Mouse (Mus musculus) MEL (cell line): ENCODE measurements around the gene Ccna1. TPM values are rescaled to one million over a fixed set of nuclear protein-coding genes. Genes with fewer than 3 reads are reported as not detected.
A peak's percentile ranks its signal among the peaks of the same experiment; 100 is the strongest.

Experiments
- DNase-seq: peaks from one replicate; pipeline ENCODE4 v3.0.0; 2011; ENCODE audit warnings: low read depth, low spot score
- H3K27ac ChIP-seq: 2 replicates; pipeline ENCODE4 v1.5.1; 2012; ENCODE audit warnings: low read depth, mild to moderate bottlenecking, control low read depth, low read length, moderate library complexity; ENCODE audit not compliant: control insufficient read depth
- H3K27me3 ChIP-seq, 2 experiments: fragments of 150-350 bp in 1 of 2; sonication (generic) in 1 of 2; 2 replicates each; pipeline ENCODE4 v1.6.1; 2012; ENCODE audit warnings: low read length in 2 of 2, mild to moderate bottlenecking in 2 of 2, improper control_type of control experiment in 1 of 2, moderate library complexity in 1 of 2; ENCODE audit not compliant: insufficient read depth in 2 of 2, control insufficient read depth in 1 of 2
- H3K36me3 ChIP-seq, 2 experiments: 2 replicates each; pipeline ENCODE4 v1.6.1; 2012 to 2014; ENCODE audit warnings: low read length in 2 of 2, improper control_type of control experiment in 1 of 2, inconsistent platforms in 1 of 2, mild to moderate bottlenecking in 1 of 2; ENCODE audit not compliant: insufficient read depth in 2 of 2, control insufficient read depth in 1 of 2
- H3K4me1 ChIP-seq, 2 experiments: fragments of 150-350 bp in 1 of 2; sonication (generic) in 1 of 2; 2 replicates each; pipeline ENCODE4 v1.6.1; 2012; ENCODE audit warnings: low read length in 2 of 2, improper control_type of control experiment in 1 of 2, mild to moderate bottlenecking in 1 of 2; ENCODE audit not compliant: insufficient read depth in 2 of 2, control insufficient read depth in 1 of 2
- H3K4me3 ChIP-seq, 2 experiments: fragments of 150-350 bp in 1 of 2; sonication (generic) in 1 of 2; 2 replicates each; pipeline ENCODE4 v1.5.1; 2012; ENCODE audit warnings: low read depth in 2 of 2, low read length in 2 of 2, mild to moderate bottlenecking in 2 of 2, moderate library complexity in 2 of 2, control low read depth in 1 of 2, improper control_type of control experiment in 1 of 2; ENCODE audit not compliant: control insufficient read depth in 1 of 2, insufficient read depth in 1 of 2
- H3K79me2 ChIP-seq: 2 replicates; pipeline ENCODE4 v1.6.1; 2012; ENCODE audit warnings: mild to moderate bottlenecking, low read length, moderate library complexity; ENCODE audit not compliant: control insufficient read depth, poor library complexity, insufficient read depth
- H3K9ac ChIP-seq: 2 replicates; pipeline ENCODE4 v1.6.1; 2012; ENCODE audit warnings: low read depth, mild to moderate bottlenecking, control low read depth, low read length, moderate library complexity; ENCODE audit not compliant: control insufficient read depth, poor library complexity, severe bottlenecking
- H3K9me3 ChIP-seq: fragments of 150-350 bp; sonication (generic); replicated peaks from 2 replicates; pipeline ENCODE4 v1.6.1; 2012; ENCODE audit warnings: mild to moderate bottlenecking, low read length, improper control_type of control experiment, moderate library complexity; ENCODE audit not compliant: insufficient read depth
- CTCF ChIP-seq, 3 experiments: IDR thresholded peaks in 2 of 3; conservative IDR thresholded peaks in 1 of 3; 2 replicates each; pipeline ENCODE4 v1.5.1; 2011 to 2012; ENCODE audit warnings: low read length in 3 of 3, low read depth in 2 of 3, mild to moderate bottlenecking in 2 of 3, improper control_type of control experiment in 1 of 3, inconsistent platforms in 1 of 3, mixed read lengths in 1 of 3, moderate library complexity in 1 of 3; ENCODE audit not compliant: control insufficient read depth in 1 of 3, insufficient read depth in 1 of 3, poor library complexity in 1 of 3, severe bottlenecking in 1 of 3
- E2F4 ChIP-seq: IDR thresholded peaks from 2 replicates; pipeline ENCODE4 v1.6.1; 2011; ENCODE audit warnings: low read depth, low read length, improper control_type of control experiment, borderline replicate concordance
- GABPA ChIP-seq: IDR thresholded peaks from 2 replicates; pipeline ENCODE4 v1.6.1; 2012; ENCODE audit warnings: low read depth, mild to moderate bottlenecking, inconsistent platforms, low read length, improper control_type of control experiment, moderate library complexity
- JUND ChIP-seq: IDR thresholded peaks from 2 replicates; pipeline ENCODE4 v1.6.1; 2011; ENCODE audit warnings: low read depth, mild to moderate bottlenecking, improper control_type of control experiment, low read length
- MXI1 ChIP-seq: IDR thresholded peaks from 2 replicates; pipeline ENCODE4 v1.6.1; 2011; ENCODE audit warnings: mild to moderate bottlenecking, low read depth, low read length, improper control_type of control experiment
- USF1 ChIP-seq: IDR thresholded peaks from 2 replicates; pipeline ENCODE4 v1.6.1; 2014; ENCODE audit warnings: low read depth, mild to moderate bottlenecking, inconsistent platforms, low read length, improper control_type of control experiment, moderate library complexity
- USF2 ChIP-seq, 2 experiments: IDR thresholded peaks; 2 replicates each; pipeline ENCODE4 v1.6.1; 2011 to 2012; ENCODE audit warnings: improper control_type of control experiment in 2 of 2, low read length in 2 of 2, borderline replicate concordance in 1 of 2, inconsistent platforms in 1 of 2, low read depth in 1 of 2, mild to moderate bottlenecking in 1 of 2; ENCODE audit not compliant: insufficient read depth in 1 of 2
- ZC3H11A ChIP-seq: IDR thresholded peaks from 2 replicates; pipeline ENCODE4 v1.6.1; 2012; ENCODE audit warnings: low read depth, mild to moderate bottlenecking, inconsistent platforms, low read length, improper control_type of control experiment
- polyA plus RNA-seq, 2 experiments: library from polyadenylated mRNA; stranded (reverse) in 1 of 2; unstranded in 1 of 2; fragments of >175 nt in 1 of 2; fragments of >200 nt in 1 of 2; gene quantifications; 2 replicates each; pipeline versions ENCODE4 v1.2.1 to v1.2.4; 2012; ENCODE audit warnings: low replicate concordance in 2 of 2, low read depth in 1 of 2; ENCODE audit not compliant: insufficient read length in 2 of 2, insufficient read depth in 1 of 2, missing spikeins in 1 of 2
- total RNA-seq: library from RNA; depleted of rRNA; stranded (reverse); fragments of 300-350 nt; gene quantifications from 2 replicates; pipeline ENCODE4 v1.2.3, GENCODE M21; 2012; rRNA removed

Ccna1 gene
- total RNA-seq, result not detected in 2 replicates
- polyA plus RNA-seq, result not detected

DNA sequence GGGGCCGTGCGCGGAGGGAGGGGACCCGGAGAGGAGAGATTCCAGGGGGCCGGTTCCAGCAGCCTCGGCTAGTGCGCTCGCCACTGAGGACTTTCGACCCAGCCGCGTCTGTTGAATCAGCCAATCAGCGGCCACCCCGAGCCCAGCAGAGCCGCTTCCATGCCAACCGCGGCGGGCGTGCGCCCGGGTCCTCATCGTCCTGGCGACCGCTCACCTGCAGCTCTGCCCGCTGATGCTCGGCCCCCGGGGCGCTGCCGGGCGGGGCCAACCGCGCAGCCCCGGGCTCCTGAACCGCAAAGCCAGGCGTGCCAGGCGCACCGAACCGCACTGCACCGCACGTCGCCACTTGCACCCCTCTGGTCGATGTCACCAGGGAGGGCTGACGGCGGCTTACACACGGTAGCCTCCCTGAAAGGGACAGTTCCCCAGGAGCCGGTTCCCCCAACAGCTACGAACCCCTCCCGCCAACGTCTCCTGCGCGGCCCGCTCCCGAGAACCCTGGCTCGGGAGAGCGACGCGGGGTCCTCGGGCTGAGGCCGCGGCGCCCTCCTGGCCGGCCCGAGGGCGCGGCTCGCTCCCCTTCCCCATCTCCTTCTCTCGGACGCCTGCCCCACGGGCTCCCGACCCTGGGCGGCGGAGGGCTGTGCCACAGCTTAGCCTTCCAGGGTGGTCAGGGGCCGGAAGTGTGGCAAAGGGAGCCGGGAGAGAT, at the start of gene Ccna1:
Ccna1 (minus strand) TSS at position 464 of the 709 bp plus-strand sequence.
- TF ChIP-seq USF2 (IDR thresholded peaks at IDR 0.05; ENCODE audit: borderline replicate concordance in 1 of 2, insufficient read depth in 1 of 2, low read depth in 1 of 2, low read length in 2 of 2), result no peak
- no peak for TF ChIP-seq USF1
- no peak for TF ChIP-seq E2F4
- no peak for TF ChIP-seq ZC3H11A
- TF ChIP-seq, all 39 proteins: peak for 0

DNA sequence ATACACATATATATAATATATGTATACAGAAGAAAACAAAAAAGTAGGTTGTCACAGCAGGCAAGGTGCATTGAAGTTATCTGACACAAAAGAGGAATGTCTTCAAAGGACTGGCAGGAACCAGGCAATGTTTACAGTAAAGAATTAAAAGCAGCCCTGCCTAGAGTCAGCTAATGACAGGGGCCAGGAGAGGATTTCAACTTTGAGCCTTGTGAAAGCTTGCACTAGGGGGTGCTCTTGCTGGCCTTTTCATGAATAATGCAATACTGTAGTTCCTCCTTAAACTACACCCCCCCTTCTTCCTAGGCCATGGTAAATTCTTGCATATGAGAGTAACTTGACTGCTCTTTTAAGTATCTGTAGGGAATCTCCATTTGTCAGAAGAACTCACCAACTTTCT, 45.8 kb upstream of the Ccna1 start:
- no peaks in the 10 kb centered on the region for H3K9me3 ChIP-seq
- no peak overlapping the region for H3K27ac ChIP-seq
- H3K4me3 ChIP-seq, result no peak overlapping the region
- no peaks in the 10 kb centered on the region for H3K79me2 ChIP-seq
- H3K9ac ChIP-seq, result no peak overlapping the region
- no peaks in the 10 kb centered on the region for H3K36me3 ChIP-seq
- DNase-seq, result no peak
- no peaks in the 10 kb centered on the region for H3K4me1 ChIP-seq
- TF ChIP-seq CTCF (IDR thresholded peaks at IDR 0.05 in 2 of 3, conservative IDR thresholded peaks at IDR 0.05 in 1 of 3; ENCODE audit: control insufficient read depth in 1 of 3, insufficient read depth in 1 of 3, low read depth in 2 of 3, low read length in 3 of 3, poor library complexity in 1 of 3, severe bottlenecking in 1 of 3), result peak in 1 of 3 experiments; percentile 25; a peak in 2 of 6 replicates
- TF ChIP-seq MXI1, result no peak
- peaks cover 0 to 2% of the 10 kb centered on the region in 2 experiments; a peak in 2 of 4 replicates for H3K27me3 ChIP-seq

More for the DNA sequence above, at the start of gene Ccna1:
- Histone ChIP-seq H3K4me1 (no peaks in the 10 kb centered on the region), H3K27ac (no peak within 1 kb of the TSS), H3K4me3 (no peak within 1 kb of the TSS), H3K79me2 (no peaks in the 10 kb centered on the region), H3K9me3 (no peaks in the 10 kb centered on the region), H3K27me3 (no peaks in the 10 kb centered on the region), H3K9ac (no peak within 1 kb of the TSS), H3K36me3 (no peaks in the 10 kb centered on the region)
- no peak for DNase-seq

DNA sequence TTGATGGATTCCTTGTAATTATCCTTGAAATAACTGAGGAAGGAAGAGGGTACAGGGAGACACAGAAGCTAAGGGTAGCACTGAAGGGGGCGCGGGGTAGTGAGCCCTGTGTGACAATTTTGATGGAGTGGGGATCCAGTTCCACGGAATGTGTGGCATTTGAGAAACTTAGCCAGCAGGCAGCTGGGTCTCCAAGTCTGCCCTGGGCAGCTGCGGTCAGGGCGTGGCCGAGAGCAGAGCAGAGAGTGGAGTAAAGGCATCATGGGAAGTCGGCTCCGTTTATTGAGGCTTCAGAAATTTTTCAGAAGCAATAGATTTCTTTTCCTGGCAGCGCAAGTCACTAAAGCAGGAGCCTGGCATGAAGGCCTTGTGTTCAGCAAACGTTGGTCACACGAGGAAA, 43.7 kb upstream of the Ccna1 start:
- Histone ChIP-seq H3K27me3 (peaks cover 0 to 2% of the 10 kb centered on the region in 2 experiments; a peak in 3 of 4 replicates), H3K4me1 (no peaks in the 10 kb centered on the region), H3K9me3 (no peaks in the 10 kb centered on the region), H3K9ac (no peak overlapping the region), H3K4me3 (no peak overlapping the region), H3K36me3 (no peaks in the 10 kb centered on the region), H3K27ac (no peak overlapping the region), H3K79me2 (no peaks in the 10 kb centered on the region)
- TF ChIP-seq GABPA (no peak), JUND (no peak), USF2 (IDR thresholded peaks at IDR 0.05; ENCODE audit: borderline replicate concordance in 1 of 2, insufficient read depth in 1 of 2, low read depth in 1 of 2, low read length in 2 of 2) (no peak)
- no peak for DNase-seq
